Mouse (Mus musculus) left cerebral cortex, postnatal 14 days (tissue): Measurements from ENCODE around the gene Caskin2. TPM values are rescaled to one million over a fixed set of nuclear protein-coding genes. Genes with fewer than 3 reads are reported as not detected.
"Not testable (repeated sequence)": the region's sequence is repeated elsewhere in the genome, so short reads cannot be mapped to it uniquely, and the experiment has no call there.

Experiments
- DNase-seq, 2 experiments: peaks; one replicate each; pipeline ENCODE4 v3.0.0; 2021 to 2022; ENCODE audit warnings: low spot score in 2 of 2, mixed read lengths in 1 of 2
- intact Hi-C: fragments of 180-260 bp; cut with DNase I; formaldehyde crosslinking; loops from one replicate; pipeline ENCODE4 v1.15.1; 2025
- total RNA-seq, 2 experiments: library from RNA; stranded (reverse); gene quantifications; 2 replicates each; pipeline ENCODE4 v1.2.3; 2021

Gene Caskin2
- total RNA-seq, 2 experiments from 2014 or later = 18.7 to 21.3 TPM

DNA sequence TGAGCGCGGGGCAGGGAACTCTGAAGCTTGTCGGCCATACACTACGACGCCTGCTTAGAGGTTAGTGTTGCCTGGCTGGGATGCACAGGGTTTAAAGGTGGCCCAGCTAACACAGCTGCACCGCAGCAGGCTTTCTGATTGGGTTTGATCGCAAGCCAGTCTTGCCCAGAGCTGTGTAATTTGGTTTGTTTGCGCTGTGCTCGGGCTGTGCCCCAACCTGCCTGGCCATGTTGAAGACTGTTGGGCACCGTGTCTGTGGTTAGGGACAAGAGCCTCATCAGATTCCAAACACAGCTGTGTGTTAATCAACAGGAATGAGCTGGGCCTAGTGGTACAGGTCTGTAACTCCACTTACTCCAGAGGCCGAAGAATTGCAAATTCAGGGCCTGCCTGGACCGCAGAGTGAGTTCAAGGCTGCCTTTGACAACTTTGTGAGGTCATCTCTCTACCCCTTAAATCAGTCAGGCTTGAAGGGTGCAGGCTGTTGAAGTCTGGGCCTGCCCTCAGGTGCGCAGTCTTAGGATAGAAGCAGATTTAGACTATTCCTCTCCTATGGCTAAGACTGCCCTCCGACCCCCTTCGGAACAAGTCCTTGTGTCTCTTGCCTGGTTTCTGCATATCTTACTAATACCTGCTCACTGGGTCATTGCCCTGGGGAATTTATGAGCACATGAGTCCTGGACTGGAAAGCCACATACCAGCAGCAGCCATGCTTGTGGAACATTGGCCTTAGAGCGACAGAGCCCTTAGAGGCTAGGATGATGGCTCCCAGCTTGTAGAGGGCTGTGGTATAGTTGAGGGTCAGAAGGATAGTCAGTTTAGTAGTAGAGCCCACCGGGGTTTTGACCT lies 35.7 kb downstream of the Caskin2 start:
- intact Hi-C loops = loop anchor here (5.0 kb wide), 1 partner anchor 35 kb away; the partner anchor contains the start of genes Caskin2 and Tsen54
- no peak for DNase-seq

DNA sequence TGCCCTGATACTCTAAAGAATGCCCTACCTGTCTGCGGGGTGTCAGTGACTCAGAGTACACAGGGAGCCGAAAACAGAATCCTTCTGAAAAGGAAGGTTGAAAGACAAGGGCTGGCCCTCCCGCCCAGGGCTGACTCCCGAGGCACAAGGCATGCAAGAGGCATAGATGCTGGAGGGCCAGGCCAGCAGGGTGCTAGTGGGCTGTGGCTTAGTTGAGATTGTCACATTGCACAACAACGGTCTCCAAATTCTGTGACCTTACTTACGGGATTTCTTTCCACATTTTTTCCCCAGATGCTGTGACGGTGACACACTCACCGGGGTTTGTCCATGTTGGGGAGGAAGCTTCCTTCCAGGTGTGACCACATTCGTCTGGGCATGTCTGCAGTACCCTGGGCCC lies 36.5 kb downstream of the Caskin2 start:
- intact Hi-C loops = loop anchor here (5.0 kb wide), 1 partner anchor 35 kb away; the partner anchor contains the start of genes Caskin2 and Tsen54
- DNase-seq = no peak

DNA sequence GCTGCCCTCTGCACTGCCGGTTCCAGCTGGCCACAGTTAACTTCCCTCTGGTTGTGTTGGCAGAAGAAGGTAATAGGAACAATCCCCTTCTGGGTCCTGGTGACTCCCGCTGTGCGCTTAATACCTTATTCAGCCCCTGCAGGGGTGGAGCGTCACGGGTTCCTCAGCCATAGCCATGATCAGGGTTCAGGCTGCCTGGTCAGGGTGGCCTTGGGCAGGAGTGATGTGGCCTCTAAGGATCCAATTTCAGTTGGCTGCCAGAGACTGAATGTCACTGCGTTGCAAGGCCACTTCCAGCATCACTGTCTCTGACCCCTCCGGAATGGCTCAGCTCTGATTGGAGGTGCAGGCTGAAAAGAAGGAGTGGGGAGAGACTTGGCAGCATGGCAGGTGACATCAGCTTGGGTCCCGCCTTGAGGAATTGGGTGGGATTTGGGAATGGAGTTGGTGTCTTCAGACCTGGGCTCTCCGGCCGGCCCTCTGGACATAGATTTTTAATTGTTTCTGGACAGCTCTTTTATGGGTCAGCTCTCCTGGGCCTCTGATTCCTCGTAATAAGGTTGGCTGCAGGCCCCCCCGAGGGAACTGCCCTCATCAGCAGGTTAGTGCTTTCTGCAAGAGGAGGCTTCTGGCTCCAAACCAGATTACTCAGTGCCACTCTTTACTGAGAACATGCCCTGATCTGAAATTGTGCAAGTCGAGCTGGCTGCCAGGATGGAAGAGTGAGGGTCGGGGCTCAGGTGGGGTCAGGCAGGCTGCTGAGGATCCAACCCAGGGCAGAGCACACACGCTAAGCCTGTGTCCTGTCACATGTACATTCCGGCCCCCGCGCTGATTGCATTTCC lies 37.4 kb downstream of the Caskin2 start:
- DNase-seq = no peak
- intact Hi-C loops = loop anchor here (5.0 kb wide), 1 partner anchor 36 kb away; the partner anchor contains the start of genes Caskin2 and Tsen54

DNA sequence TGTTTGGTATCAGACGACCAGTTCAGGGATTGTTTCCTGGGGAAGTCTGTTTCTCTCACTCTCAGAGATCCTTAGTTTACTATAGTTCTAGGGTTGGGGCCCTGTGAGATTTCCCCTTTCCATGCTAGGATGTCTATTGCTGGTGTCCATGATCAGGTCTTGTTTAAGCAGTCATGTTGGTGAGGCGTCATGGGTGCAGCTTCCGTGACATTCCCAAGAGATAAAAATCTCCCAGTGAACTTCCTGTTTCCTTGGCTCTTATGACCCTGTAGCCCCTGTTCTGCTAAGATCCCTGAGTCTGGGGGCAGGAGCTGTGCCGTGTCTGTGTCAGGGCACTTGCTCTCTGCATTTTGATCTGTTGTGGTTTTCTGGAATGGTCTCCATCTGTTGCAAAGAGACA lies 38.8 kb downstream of the Caskin2 start:
- intact Hi-C loops = loop anchor here (5.0 kb wide), 1 partner anchor 38 kb away; the partner anchor contains the start of genes Caskin2 and Tsen54
- DNase-seq = no peak

DNA sequence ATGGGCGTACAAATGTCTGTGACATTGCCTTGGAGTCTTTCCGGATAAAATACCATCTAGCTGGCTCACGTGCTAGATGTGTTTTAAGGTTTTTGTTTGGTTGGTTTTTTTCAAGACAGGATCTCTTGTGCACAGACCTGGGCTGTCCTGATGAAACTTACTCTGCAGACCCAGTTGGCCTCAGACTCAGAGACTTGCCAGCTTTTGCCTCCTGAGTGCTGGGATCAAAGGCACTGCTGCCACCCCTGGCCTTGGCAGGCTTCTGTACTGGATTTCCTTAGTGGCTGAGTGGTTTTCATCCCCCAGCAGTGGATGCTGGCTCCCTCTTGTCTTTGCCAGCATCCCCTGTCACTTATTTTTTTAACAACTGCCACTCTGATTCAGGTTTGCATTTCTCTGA lies 44.5 kb downstream of the Caskin2 start:
- intact Hi-C loops = no loop called here
- no peak for DNase-seq

DNA sequence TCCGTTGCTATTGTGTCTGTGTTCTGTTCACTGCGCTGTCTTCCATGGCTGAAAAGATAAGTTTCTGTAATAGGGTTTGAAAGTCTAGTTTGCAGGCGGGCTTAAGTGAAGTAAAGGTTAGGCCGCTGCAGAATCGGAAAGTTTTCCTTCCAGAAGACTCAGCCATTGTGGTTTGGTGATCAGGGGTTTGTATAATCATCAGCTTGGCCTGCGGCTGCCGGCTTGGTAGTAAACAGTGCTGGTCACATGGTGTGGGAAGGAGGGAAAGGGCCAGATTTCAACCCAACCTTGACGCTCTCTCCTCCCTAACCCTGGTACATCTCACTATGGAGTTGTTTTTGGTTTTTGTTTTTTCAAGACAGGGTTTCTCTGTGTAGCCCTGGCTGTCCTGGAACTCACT lies 46.5 kb downstream of the Caskin2 start:
- DNase-seq = no peak
- intact Hi-C loops = no loop called here

DNA sequence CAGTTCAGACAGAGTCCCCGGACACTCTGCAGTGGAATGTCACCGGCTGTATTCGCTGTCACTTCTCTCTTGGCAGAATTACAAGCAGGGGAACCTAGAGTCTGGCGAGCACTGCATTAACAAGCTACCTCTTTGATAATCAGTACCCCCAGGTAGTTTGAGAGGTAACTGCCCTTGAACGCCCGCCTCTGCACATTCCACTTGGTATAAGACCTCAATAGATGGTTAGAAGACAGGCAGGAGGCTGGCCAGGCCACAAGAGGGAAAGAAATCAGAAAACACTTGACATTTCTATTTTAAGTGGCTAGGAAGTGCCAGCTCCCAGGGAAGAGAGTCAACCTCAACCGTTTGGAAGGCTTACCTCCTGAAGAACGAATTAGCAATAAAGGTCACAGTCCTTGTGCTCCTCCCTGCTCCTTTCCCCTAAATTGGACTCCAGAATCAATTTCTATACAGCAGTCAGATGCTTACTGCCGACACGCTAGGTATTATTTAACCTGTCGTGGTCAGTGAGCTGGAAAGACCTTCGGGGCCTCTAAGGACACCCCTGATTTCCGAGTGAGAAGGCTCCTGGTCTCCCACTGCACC lies 47.0 kb downstream of the Caskin2 start:
- no peak for DNase-seq
- intact Hi-C loops = no loop called here

DNA sequence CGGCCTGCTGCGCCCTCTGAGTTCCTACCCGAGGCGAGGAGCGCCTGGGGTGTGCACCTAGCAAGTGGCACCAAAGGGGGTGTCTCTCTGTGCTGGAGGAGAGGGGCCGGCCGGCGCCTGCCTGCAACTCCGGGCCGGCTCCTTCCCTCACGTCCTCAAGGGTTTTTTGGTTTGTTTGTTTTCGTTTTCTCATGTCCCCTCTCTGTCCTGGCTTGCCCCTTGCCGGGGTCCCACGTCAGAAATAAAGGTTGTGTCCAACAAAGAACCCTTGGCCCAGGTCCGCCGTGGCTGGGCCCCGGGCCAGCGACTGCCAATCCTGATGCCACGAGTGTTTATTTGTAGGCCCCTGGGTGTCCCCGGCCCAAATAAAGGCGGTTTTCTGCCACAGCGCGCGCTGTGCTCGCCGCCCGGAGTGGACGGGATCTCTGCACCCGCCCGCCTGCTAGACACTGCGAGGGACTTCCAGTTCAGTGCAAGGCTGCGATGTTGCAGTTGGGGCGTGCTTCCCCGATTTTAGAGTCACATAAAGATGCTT lies 47.8 kb downstream of the Caskin2 start:
- intact Hi-C loops = no loop called here
- peak in 1 of 2 experiments; percentile 37 for DNase-seq

DNA sequence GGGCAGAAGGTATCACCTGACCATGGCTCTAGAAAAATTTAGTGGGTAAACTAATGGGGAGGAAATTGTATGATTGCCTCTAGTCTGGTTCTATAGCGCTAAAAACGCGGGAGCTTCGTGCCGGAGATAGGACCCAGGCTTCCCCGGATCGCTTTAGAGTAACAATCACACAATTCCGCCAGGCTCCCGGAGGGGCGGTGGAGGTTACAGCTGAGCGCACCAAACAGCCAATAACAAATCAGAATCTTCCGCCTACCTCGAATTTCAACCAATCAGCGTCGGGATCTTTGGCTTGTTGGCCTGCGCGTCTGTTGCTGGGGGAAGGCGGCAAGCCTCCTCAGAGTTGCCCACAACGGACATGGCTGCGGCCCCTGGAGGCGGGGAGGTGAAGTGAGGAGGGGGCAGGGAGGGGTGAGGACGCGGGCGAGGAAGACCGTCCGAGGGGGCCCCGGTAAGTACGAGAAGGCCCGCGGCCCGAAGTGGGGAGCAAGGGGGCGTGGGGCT lies 48.3 kb downstream of the Caskin2 start, which contains the start of gene Tmem94:
Tmem94 (plus strand) TSS at position 331 of the 504 bp plus-strand sequence.
- peak; percentile 98 for DNase-seq
- intact Hi-C loops = no loop called here

DNA sequence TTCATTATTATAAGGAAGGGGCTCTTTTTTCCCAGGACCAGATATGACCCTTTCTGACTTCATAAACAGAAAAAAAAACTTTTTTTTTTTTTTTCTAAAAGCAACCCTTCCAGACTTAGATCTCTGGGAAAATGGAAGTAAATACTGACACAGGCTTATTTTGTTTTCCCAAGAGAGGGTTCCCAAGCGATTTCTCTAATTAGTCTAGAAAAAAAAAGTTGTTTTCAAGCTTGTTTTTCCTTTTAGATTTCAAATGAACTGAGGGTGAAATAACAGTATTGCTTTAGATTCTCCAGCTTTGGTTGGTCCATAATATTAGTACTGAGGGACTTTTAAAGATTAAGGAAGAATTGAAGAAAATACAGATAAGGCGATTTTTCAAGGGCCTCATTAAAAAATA lies 48.7 kb downstream of the Caskin2 start:
- DNase-seq = no peak
- intact Hi-C loops = no loop called here

DNA sequence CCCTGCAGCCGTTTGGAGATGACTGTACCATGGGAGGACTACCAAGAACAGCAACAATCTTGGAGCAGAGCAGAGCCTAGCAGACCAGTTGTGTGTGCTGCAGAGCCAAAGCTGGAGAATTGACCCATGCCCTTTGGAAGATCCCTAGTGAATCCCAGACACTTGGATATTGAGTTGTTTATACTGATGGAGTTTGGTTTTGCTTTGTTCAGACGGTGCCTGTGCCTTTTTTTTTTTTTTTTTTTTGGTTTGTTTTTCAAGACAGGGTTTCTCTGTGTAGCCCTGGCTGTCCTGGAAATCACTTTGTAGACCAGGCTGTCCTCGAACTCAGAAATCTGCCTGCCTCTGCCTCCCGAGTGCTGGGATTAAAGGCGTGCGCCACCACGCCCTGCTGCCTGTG lies 51.3 kb downstream of the Caskin2 start:
- DNase-seq, intact Hi-C loops: not testable (repeated sequence)

DNA sequence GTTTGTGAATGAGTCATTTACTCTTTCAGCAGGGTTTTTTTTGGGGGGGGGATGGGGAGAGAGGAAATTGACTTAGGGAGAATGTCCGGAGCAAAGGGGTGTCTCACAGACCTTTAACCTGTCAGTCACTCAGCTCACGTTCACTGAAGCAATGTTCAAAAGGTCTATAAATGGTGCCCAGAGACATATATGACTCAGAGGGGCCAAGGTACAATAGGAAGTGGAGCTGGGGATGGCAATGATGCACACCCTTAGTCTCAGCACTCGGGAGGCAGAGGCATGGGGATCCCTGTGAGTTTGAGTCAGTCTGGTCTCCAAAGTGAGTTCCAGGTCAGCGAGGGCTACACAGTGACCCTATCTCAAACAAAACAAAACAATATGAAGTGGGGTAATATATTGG lies 60.0 kb downstream of the Caskin2 start:
- no peak for DNase-seq
- intact Hi-C loops = no loop called here

DNA sequence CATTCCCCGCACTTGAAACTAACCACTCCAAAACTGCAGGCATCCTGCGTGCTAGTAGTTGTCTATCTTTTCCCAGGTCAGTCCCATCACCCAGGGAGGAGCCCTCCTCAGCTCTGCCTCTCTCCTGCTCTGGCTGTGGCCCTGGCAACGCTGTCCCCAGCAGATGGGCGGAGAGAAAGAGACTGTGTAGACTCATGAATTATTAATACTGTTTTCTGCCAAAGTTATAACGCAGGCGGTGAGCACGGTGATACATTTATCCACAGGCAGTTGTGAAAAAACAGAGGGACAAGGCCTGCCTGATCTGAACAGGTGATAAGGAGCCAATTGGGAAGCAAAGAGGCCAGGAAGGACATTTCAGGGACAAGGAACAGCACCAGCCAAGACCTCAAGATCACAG lies 60.8 kb downstream of the Caskin2 start:
- no peak for DNase-seq
- intact Hi-C loops = no loop called here

DNA sequence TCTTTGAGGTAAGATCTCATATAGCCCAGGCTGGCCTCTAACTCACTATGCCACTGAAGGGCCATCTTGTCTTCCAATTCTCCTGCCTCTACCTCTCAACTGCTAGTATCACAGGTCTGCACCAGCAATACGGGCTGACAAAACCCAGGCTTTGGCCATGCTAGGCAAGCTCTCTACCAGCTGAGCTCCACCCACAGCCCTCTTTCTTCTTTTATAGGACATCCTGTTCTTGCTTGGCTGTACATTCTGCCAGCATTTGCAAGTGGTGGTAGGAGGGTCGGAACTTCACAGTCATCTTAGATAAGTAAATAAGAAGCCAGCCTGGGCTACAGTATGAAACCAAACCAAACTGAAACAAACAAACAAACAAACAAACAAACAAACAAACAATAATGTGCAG lies 61.7 kb downstream of the Caskin2 start:
- intact Hi-C loops = no loop called here
- DNase-seq = no peak

DNA sequence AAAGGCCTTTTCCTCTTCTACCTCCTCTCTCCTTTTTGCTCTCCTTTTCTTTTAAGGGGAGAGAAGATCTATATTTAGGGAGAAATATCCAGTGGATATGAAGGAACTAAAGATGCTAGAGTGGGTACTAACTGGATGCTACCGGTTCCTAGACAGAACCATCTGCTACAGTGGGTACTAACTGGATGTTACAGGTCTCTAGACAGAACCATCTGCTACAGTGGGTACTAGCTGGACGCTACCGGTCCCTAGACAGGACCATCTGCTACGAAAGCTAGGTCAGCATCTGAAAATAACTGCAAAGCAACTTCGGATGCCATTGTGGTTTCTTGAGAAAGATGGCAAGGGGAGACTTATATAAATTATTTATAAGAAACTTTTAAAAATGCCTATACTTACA lies 63.6 kb downstream of the Caskin2 start:
- DNase-seq = peak in 1 of 2 experiments; percentile 40
- intact Hi-C loops = no loop called here
